In the genomic region with DNA sequence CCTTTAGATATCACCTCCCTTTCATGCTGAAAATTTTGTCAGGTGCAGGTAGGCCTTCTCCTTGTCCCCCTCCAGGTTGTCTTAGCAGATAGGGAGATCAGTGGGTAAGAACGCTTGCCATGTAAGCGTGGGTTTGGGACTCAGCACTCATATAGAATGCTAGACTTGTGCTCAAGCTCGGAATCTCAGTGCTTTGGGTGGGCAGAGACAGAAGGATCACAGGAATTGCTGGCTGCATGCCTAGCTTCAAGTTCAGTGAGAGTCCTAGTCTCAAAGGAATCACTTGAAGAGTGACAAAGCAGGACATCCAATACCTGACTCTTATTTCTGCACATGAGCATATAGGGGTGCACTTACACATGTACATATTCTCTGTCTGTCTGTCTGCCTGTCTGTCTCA, we compare ENCODE assay signal across 25 mouse cellular contexts.
DNase-seq lines count a peak whose midpoint lies in the region; ATAC-seq lines count a peak whose summit lies in the region.
"Had no signal": no experiment of that assay in that cellular context is flagged by ENCODE, and none has a peak within 500 bp of the region (broad histone marks: within the 10 kb centered on the region; RNA-seq: fewer than 3 reads in every experiment).

No protein-coding gene starts in this region.

- no peak for ATAC-seq in hindbrain, embryonic 14.5 days (ENCODE audit: low FRiP score)
- ATAC-seq: forebrain, embryonic 15.5 days; liver, postnatal 0 days; lung, postnatal 0 days; midbrain, embryonic 16.5 days had no signal

- intact Hi-C loops in left cerebral cortex, postnatal 36 days (cut with DNase I), result loop anchor here (5.0 kb wide), 1 partner anchor 234 kb away; the partner anchor contains the start of gene Prickle1

- H3K9me3 ChIP-seq in hindbrain, embryonic 14.5 days (ENCODE audit: control insufficient read depth, low read length), result no peaks in the 10 kb centered on the region
- H3K9me3 ChIP-seq: embryonic facial prominence, embryonic 15.5 days; forebrain, embryonic 15.5 days; hindbrain, embryonic 15.5 days; limb, embryonic 12.5 days; midbrain, embryonic 10.5 days; neural tube, embryonic 13.5 days had no signal

- DNase-seq in brain, adult 2 months (ENCODE audit: low read depth, low spot score), result peak; percentile 89
- DNase-seq in left cerebral cortex, adult 11 months (ENCODE audit: low spot score), result peak; percentile 40
- DNase-seq in left cerebral cortex, postnatal 36 days (ENCODE audit: low spot score in 2 of 2), result peak; percentile 66 to 73
- peak; percentile 49 for DNase-seq in right cerebral cortex, postnatal 25 days
- no peak for DNase-seq in thymus, postnatal 10 days (ENCODE audit: low spot score in 2 of 2)
- DNase-seq in hindbrain, embryonic 14.5 days (ENCODE audit: low spot score), result no peak
- no peak for DNase-seq in adrenal gland, postnatal 25 days
- DNase-seq: cerebellum, adult 18-20 months; cerebellum, postnatal 25 days; gastrocnemius, postnatal 36 days; heart, postnatal 36 days; kidney, adult 2 months; liver, postnatal 0 days; thymus, adult 2 months had no signal

- no peak overlapping the region for H3K4me2 ChIP-seq in hindbrain, embryonic 14.5 days (replicated peaks)
- H3K4me2 ChIP-seq: embryonic facial prominence, embryonic 15.5 days; forebrain, embryonic 15.5 days; hindbrain, embryonic 15.5 days; limb, embryonic 12.5 days; liver, embryonic 11.5 days; neural tube, embryonic 13.5 days had no signal

- no peak overlapping the region for H3K9ac ChIP-seq in hindbrain, embryonic 14.5 days
- H3K9ac ChIP-seq: embryonic facial prominence, embryonic 15.5 days; forebrain, embryonic 15.5 days; hindbrain, embryonic 15.5 days; limb, embryonic 12.5 days; liver, postnatal 0 days; neural tube, embryonic 13.5 days had no signal

- WGBS in hindbrain, embryonic 14.5 days, result 81% methylated on average over 3 of the region's 3 CpGs

- no peaks in the 10 kb centered on the region for H3K36me3 ChIP-seq in hindbrain, embryonic 14.5 days (replicated peaks; ENCODE audit: control insufficient read depth, insufficient read depth)
- H3K36me3 ChIP-seq: embryonic facial prominence, embryonic 15.5 days; forebrain, embryonic 15.5 days; hindbrain, embryonic 15.5 days; limb, embryonic 12.5 days; midbrain, embryonic 10.5 days; neural tube, embryonic 13.5 days had no signal

- no peaks in the 10 kb centered on the region for H3K27me3 ChIP-seq in hindbrain, embryonic 14.5 days (ENCODE audit: control insufficient read depth, insufficient read depth, low read length)
- H3K27me3 ChIP-seq: embryonic facial prominence, embryonic 15.5 days; forebrain, embryonic 15.5 days; hindbrain, embryonic 15.5 days; limb, embryonic 12.5 days; neural tube, embryonic 13.5 days had no signal

- no peak overlapping the region for H3K4me3 ChIP-seq in hindbrain, embryonic 14.5 days (replicated peaks; ENCODE audit: low read length)
- H3K4me3 ChIP-seq: embryonic facial prominence, embryonic 15.5 days; forebrain, embryonic 15.5 days; hindbrain, embryonic 15.5 days; limb, embryonic 12.5 days; midbrain, embryonic 10.5 days; myocyte; neural tube, embryonic 13.5 days had no signal

- H3K4me1 ChIP-seq in hindbrain, embryonic 14.5 days (replicated peaks; ENCODE audit: control insufficient read depth, insufficient read depth, low read length), result no peaks in the 10 kb centered on the region
- H3K4me1 ChIP-seq: forebrain, embryonic 15.5 days; hindbrain, embryonic 15.5 days; midbrain, embryonic 10.5 days had no signal

- H3K27ac ChIP-seq in hindbrain, embryonic 14.5 days, result no peak overlapping the region
- H3K27ac ChIP-seq: embryonic facial prominence, embryonic 15.5 days; forebrain, embryonic 15.5 days; hindbrain, embryonic 15.5 days; kidney, postnatal 0 days; limb, embryonic 12.5 days; midbrain, embryonic 10.5 days; neural tube, embryonic 13.5 days had no signal

Comparison
In these comparisons a context has a peak if more than half of its experiments do, and no peak if none do; other contexts are left out.
1. DNase-seq: peak in brain, adult 2 months (single experiment), left cerebral cortex, adult 11 months (single experiment), left cerebral cortex, postnatal 36 days (2 of 2) and right cerebral cortex, postnatal 25 days (single experiment); none in thymus, postnatal 10 days (0 of 2), hindbrain, embryonic 14.5 days (single experiment) and adrenal gland, postnatal 25 days (single experiment).